Mouse (Mus musculus) spleen, adult 2 months (tissue): ENCODE measurements around the gene Slc27a5.

ENCODE experiments used
- CTCF ChIP-seq: fragments of 200-500 bp; IDR thresholded peaks from 2 replicates; pipeline ENCODE4 v1.5.1; 2011; ENCODE audit warnings: mild to moderate bottlenecking, inconsistent platforms; ENCODE audit not compliant: insufficient read depth, insufficient read length, insufficient replicate concordance; ENCODE audit errors: extremely low read depth
- POLR2A ChIP-seq: fragments of 200-500 bp; IDR thresholded peaks from 2 replicates; pipeline ENCODE4 v1.6.1; 2011; ENCODE audit warnings: low read depth, low read length, inconsistent platforms

DNA sequence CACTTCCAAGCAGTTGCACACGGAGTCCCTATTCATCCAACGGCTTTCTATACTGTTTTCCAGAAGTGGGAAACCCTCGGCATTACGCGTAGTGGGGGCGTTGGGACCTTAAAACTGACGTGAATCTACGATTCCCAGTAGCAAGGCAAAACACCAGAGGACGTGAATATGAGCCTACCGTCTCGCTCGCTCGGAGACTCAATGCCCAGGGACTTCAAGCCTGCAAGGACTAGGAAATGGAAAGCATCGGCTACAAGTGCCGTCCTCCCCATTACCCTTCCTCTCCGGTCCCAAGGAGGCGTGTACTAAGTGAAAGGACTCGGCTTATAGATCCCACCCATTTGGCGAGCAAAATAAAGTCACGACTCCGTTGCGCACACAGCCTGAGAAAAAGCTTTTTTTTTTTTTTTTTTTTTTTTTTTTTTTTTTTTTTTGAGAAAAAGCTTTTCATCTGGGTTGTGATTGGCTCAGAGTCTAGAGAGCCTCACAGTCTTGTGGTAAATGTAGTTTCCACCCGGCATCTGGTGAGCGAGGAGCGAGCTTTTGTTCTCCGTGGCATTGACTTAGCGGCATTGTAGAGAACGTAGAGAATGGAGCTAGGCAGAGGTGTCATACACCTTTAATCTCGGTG, 36.4 kb downstream of the Slc27a5 start:
- TF ChIP-seq POLR2A (peak; percentile 19), CTCF (no peak)
